In genomic region chr4:130667686-130668085, GRCm38 (mm10) we compare ENCODE assay signal across 13 mouse cellular contexts. TPM values are rescaled to one million over a fixed set of nuclear protein-coding genes. Genes with fewer than 3 reads are reported as not detected.
DNase-seq lines count a peak whose midpoint lies in the region; ATAC-seq and TF ChIP-seq lines count a peak whose summit lies in the region.
"Had no signal": no experiment of that assay in that cellular context is flagged by ENCODE, and none has a peak within 500 bp of the region (broad histone marks: within the 10 kb centered on the region; RNA-seq: fewer than 3 reads in every experiment).

No protein-coding gene starts in this region.

- H3K4me3 ChIP-seq in erythroblast, embryonic 14.5 days (replicated peaks), result peak overlapping the region; percentile 5
- H3K4me3 ChIP-seq in intestine, embryonic 16.5 days (ENCODE audit: low read length), result no peak overlapping the region
- H3K4me3 ChIP-seq in intestine, embryonic 15.5 days (replicated peaks), result no peak overlapping the region
- peak overlapping the region; percentile 96 for H3K4me3 ChIP-seq in E14TG2a.4 (replicated peaks; ENCODE audit: low read length)
- no peak overlapping the region for H3K4me3 ChIP-seq in liver, embryonic 11.5 days (ENCODE audit: low read depth, low read length)
- no peak overlapping the region for H3K4me3 ChIP-seq in layer of hippocampus, adult 2 months

- no peak overlapping the region for H3K9ac ChIP-seq in intestine, embryonic 16.5 days (ENCODE audit: low read depth, low read length)
- no peak overlapping the region for H3K9ac ChIP-seq in intestine, embryonic 15.5 days
- H3K9ac ChIP-seq in liver, embryonic 11.5 days (ENCODE audit: low read depth, low read length), result no peak overlapping the region

- ATAC-seq in erythroblast, adult 5-6 weeks (replicated peaks; ENCODE audit: low FRiP score, poor library complexity, severe bottlenecking), result no peak
- no peak for ATAC-seq in intestine, embryonic 16.5 days
- ATAC-seq in intestine, embryonic 15.5 days, result no peak
- no peak for ATAC-seq in liver, embryonic 11.5 days (replicated peaks; ENCODE audit: low FRiP score)

- peaks cover 66% of the 10 kb centered on the region for H3K4me1 ChIP-seq in erythroblast, embryonic 14.5 days (ENCODE audit: control insufficient read depth)
- peaks cover 31% of the 10 kb centered on the region for H3K4me1 ChIP-seq in intestine, embryonic 16.5 days (ENCODE audit: control insufficient read depth, insufficient read depth, low read length)
- H3K4me1 ChIP-seq in intestine, embryonic 15.5 days (replicated peaks), result peaks cover 15% of the 10 kb centered on the region; the same call in 1 of the 2 replicates
- H3K4me1 ChIP-seq in E14TG2a.4 (replicated peaks; ENCODE audit: low read depth, low read length), result peaks cover 85% of the 10 kb centered on the region
- H3K4me1 ChIP-seq in liver, embryonic 11.5 days (replicated peaks; ENCODE audit: control insufficient read depth, insufficient read depth, low read length), result peaks cover 33% of the 10 kb centered on the region

- peaks cover 84% of the 10 kb centered on the region for H3K36me3 ChIP-seq in erythroblast, embryonic 14.5 days (ENCODE audit: control insufficient read depth)
- peaks cover 8% of the 10 kb centered on the region for H3K36me3 ChIP-seq in intestine, embryonic 16.5 days (ENCODE audit: control insufficient read depth, insufficient read depth, low read length)
- H3K36me3 ChIP-seq in intestine, embryonic 15.5 days, result peaks cover 14% of the 10 kb centered on the region
- H3K36me3 ChIP-seq in E14TG2a.4 (ENCODE audit: insufficient read depth, low read length), result peaks cover 84% of the 10 kb centered on the region
- peaks cover 26% of the 10 kb centered on the region for H3K36me3 ChIP-seq in liver, embryonic 11.5 days (ENCODE audit: control insufficient read depth, insufficient read depth, low read length)

- H3K27ac ChIP-seq in intestine, embryonic 16.5 days (ENCODE audit: low read length), result no peak overlapping the region
- H3K27ac ChIP-seq in intestine, embryonic 15.5 days, result no peak overlapping the region
- H3K27ac ChIP-seq in liver, embryonic 11.5 days (ENCODE audit: low read depth, low read length), result no peak overlapping the region
- H3K27ac ChIP-seq in layer of hippocampus, adult 2 months, result no peak overlapping the region

- WGBS in intestine, embryonic 16.5 days, result 43% methylated on average over 2 of the region's 2 CpGs
- 40% methylated on average over 2 of the region's 2 CpGs for WGBS in intestine, embryonic 15.5 days
- WGBS in liver, embryonic 11.5 days, result 57% methylated on average over 2 of the region's 2 CpGs

- peak overlapping the region; percentile 16; the same call in 1 of the 2 replicates for H3K4me2 ChIP-seq in intestine, embryonic 16.5 days (ENCODE audit: low read depth, low read length)
- H3K4me2 ChIP-seq in intestine, embryonic 15.5 days (replicated peaks), result no peak overlapping the region; the same call in 1 of the 2 replicates
- peak overlapping the region; percentile 43 for H3K4me2 ChIP-seq in liver, embryonic 11.5 days

- DNase-seq in liver, embryonic 11.5 days (ENCODE audit: low spot score), result no peak
- DNase-seq in right cerebral cortex, postnatal 36 days (ENCODE audit: low spot score in 2 of 2), result no peak
- DNase-seq in layer of hippocampus, adult 2 months (ENCODE audit: low spot score in 2 of 2), result no peak
- DNase-seq: cerebellum, adult 11-12 months; gastrocnemius, postnatal 25 days; kidney, adult 11 months; lung, postnatal 10 days; retina, postnatal 1 day had no signal

- H3K9me3 ChIP-seq in erythroblast, embryonic 14.5 days (ENCODE audit: control insufficient read depth, low read length), result no peaks in the 10 kb centered on the region
- H3K9me3 ChIP-seq in intestine, embryonic 16.5 days (ENCODE audit: control insufficient read depth, low read length), result no peaks in the 10 kb centered on the region
- H3K9me3 ChIP-seq in intestine, embryonic 15.5 days, result no peaks in the 10 kb centered on the region
- no peaks in the 10 kb centered on the region for H3K9me3 ChIP-seq in E14TG2a.4 (ENCODE audit: low read length)
- no peaks in the 10 kb centered on the region for H3K9me3 ChIP-seq in liver, embryonic 11.5 days (ENCODE audit: control insufficient read depth, low read length)

- TF ChIP-seq CTCF in E14TG2a.4 (conservative IDR thresholded peaks at IDR 0.05; ENCODE audit: low read length), result no peak
- TF ChIP-seq CTCF in layer of hippocampus, adult 2 months (conservative IDR thresholded peaks at IDR 0.05), result no peak

- H3K27me3 ChIP-seq in erythroblast, embryonic 14.5 days (ENCODE audit: control insufficient read depth), result no peaks in the 10 kb centered on the region
- no peaks in the 10 kb centered on the region for H3K27me3 ChIP-seq in intestine, embryonic 16.5 days (replicated peaks; ENCODE audit: control insufficient read depth, insufficient read depth, low read length)
- H3K27me3 ChIP-seq in intestine, embryonic 15.5 days (replicated peaks), result no peaks in the 10 kb centered on the region
- H3K27me3 ChIP-seq in E14TG2a.4 (ENCODE audit: insufficient read depth, low read length), result no peaks in the 10 kb centered on the region
- H3K27me3 ChIP-seq in liver, embryonic 11.5 days (replicated peaks; ENCODE audit: control insufficient read depth, insufficient read depth, low read length), result no peaks in the 10 kb centered on the region

RNA-seq across cellular contexts. Expression of gene Pum1, which starts 4.6 kb away (rescaled TPM):
- polyA plus RNA-seq in erythroblast, embryonic 14.5 days (2012), result 3.1 and 3.8 TPM in 2 replicates
- total RNA-seq in erythroblast, adult 5-6 weeks (2015; ENCODE audit: low replicate concordance), result 166 TPM in 2 replicates
- 245 and 256 TPM in 2 replicates for total RNA-seq in erythroblast, adult 5-6 weeks (2017; ENCODE audit: low replicate concordance)
- polyA plus RNA-seq in intestine, embryonic 16.5 days (2015; fragmentation: Nextera tagmentation; extraction: Ambion mirVana), result 57.8 and 60.8 TPM in 2 replicates
- polyA plus RNA-seq in intestine, embryonic 15.5 days (2015; fragmentation: Nextera tagmentation; extraction: Ambion mirVana), result 67.2 and 71.0 TPM in 2 replicates
- 61.4 and 65.0 TPM in 2 replicates for polyA plus RNA-seq in liver, embryonic 11.5 days (2014; fragmentation: Nextera tagmentation; extraction: Ambion mirVana)
- 100 to 1,000 TPM; 122 to 125 TPM for total RNA-seq in layer of hippocampus, adult 2 months (2021)

Comparison
In these comparisons a context has a peak if more than half of its experiments do, and no peak if none do; other contexts are left out.
1. H3K4me3 ChIP-seq: peak in erythroblast, embryonic 14.5 days (single experiment) and E14TG2a.4 (single experiment); none in intestine, embryonic 16.5 days (single experiment), intestine, embryonic 15.5 days (single experiment), liver, embryonic 11.5 days (single experiment) and layer of hippocampus, adult 2 months (single experiment).
2. RNA of gene Pum1, which starts 4.6 kb away (polyA plus RNA-seq): 67.2 to 71.0 TPM in intestine, embryonic 15.5 days, 61.4 to 65.0 TPM in liver, embryonic 11.5 days and 57.8 to 60.8 TPM in intestine, embryonic 16.5 days; 3.1 to 3.8 TPM in erythroblast, embryonic 14.5 days; every median in the first group is over 10 times any median in the second.